Mouse (Mus musculus) erythroblast, embryonic 14.5 days (primary cell): Measurements from ENCODE around the gene Arid3a.

Experiments used
- GATA1 ChIP-seq: IDR thresholded peaks from 2 replicates; pipeline ENCODE4 v1.6.1; 2012; ENCODE audit warnings: low read length, inconsistent platforms, mixed read lengths
- TAL1 ChIP-seq: IDR thresholded peaks from 3 replicates; pipeline ENCODE4 v1.6.1; 2012; ENCODE audit warnings: low read length, inconsistent platforms, mixed read lengths

- TF ChIP-seq GATA1, result no peak
- no peak for TF ChIP-seq TAL1
These were observed 27.1 kb downstream of the Arid3a start for GRCm38 (mm10) chr10:79953946-79954345.
